Mouse (Mus musculus) kidney, adult 9 months (tissue): Measurements from ENCODE around the gene Eif4g3.

Experiments used
- DNase-seq: peaks from one replicate; pipeline ENCODE4 v3.0.0; 2022

The Eif4g3 gene

DNA sequence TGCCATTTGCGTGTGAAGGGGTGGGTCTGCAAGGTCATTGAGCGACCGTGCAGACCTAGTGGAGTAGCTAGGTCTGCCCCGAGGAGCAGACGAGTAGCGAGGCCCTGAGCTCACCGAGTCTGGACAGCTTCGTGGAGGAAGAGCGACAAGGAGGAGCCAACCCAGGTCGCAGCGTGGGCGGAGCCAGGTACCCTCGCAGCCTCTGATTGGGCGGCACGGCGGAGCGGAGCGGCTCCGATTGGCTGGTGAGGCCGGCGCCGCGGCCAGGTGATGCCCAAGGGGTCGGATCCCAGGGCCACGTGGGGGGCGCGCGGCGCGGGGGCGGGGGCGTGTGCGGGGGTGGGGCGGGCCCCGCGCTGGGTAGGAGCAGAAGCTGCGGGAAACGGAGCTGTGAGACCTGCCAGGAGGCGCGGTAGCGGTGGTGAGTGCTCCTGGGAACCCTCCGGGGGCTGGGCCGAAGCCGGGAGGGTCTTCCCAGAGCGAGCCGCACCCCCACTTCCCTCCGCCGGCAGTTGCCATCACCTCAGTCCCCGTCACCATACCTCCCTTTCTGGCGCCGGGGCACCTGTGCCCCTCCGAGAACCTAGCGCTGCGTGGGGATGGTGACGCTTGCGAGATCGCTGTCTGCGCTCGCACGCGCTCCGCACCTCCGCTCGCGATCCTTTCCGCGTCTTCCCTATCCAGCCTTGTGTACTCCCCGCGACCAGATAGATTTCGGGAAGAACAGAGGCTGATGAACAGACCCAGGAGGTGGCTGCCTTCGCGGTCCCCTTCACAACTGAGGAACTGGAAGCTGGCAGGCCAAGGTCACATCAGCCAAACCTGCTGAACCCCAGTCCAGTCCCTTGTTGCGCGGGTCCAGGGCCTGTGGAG lies 257.5 kb downstream of the Eif4g3 start, which contains the start of the genes Sh2d5 and Kif17:
TSS of gene Sh2d5 (plus strand) at position 316 of the 873 bp plus-strand sequence.
TSS of gene Kif17 (plus strand) at position 348 of the 873 bp plus-strand sequence.
- DNase-seq = peak; percentile 51

DNA sequence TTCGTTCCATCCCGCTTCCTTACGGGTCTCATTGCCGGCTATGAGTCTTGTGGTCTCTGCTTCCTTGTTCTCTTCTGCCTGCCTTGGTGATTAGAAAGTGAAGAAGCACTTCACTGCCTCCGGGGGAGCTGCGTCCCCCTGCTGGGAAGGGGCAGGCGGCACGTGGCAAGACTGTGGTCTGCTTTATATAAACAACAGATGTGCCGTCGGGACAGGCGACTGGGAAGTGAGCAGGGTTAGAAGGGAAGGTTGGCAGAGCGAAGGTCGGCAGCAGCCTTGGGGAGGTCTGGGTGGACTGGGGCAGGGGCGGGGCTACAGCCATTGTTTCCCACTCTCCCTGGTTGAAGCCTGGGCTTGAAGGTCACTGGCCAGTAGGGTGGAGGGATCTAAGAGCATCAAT lies 259.0 kb downstream of the Eif4g3 start:
- DNase-seq = peak; percentile 14

DNA sequence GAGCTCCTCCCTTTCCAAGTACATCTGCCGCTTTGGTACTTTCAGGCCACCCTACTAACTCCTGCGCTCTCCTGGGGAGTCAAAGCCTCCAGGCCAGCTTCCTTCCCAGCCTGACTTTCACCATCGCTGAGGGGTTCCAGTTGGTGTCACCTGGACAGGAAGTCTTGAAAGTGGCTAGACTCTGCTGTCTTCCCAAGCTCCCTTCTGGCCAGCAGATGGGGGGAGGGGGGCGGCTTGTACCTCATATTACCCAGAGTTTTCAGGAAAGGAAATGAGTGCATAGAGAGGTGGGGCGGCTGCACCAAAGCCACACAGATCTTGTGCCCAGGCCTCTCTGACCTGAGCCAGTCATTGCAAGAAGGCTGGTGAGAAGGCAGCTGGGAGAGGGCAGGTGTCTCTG lies 259.4 kb downstream of the Eif4g3 start:
- DNase-seq = no peak

DNA sequence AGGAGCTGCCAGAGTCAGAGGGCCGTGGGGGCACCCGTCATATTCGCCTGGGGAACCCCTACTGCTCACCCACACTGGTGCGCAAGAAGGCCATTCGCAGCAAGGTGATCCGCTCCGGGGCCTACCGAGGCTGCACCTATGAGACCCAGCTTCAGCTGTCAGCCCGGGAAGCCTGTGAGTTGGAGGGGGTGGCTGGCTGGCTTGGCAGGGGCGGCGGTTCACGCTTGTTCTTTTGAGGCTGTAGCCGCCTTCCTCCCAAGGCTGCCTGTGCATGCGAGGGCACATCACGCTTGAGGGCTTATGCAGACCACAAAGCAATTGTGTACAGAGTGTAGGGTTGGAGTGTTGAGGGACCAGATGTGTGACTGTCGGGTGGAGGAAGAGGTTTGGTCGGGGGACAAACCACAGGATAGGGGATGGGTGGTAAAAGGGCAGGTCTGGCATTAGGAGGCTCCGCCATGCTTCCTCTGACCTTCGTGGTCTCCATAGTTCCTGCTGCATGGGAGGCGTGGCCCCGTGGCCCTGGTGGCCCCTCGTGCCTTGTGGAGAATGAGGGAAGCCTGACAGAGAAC lies 264.4 kb downstream of the Eif4g3 start:
- no peak for DNase-seq
